Mouse (Mus musculus): ENCODE measurements at regions not wholly inside any gene's neighbourhood (a gene's known extent, or its start where the extent isn't known, plus 50 kb on each side); places are given as distances from the start of the nearest gene placed in this dataset.

DNA sequence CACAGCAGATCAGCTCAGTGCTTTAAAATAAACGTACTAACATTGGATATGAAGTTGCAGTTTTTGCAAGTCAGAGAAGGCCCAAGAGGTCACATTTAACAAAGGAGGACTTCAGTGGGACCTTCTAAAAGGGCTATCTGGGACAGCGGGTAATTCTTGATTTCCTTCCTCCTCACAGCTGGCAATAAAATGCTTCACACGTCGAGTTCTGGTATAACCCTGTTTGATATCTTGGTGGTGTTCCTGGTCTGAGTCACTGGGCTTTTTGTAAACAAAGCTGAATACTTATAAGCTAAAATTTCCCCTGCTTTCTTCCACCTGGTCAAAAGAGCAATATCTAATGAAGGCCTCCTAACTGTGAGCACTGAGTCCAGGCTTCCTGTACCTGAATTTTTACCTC lies 187.9 kb downstream of the Rnd3 start:
- no peak for TF ChIP-seq CHD2 (IDR thresholded peaks at IDR 0.05; ENCODE audit: low read depth, low read length)
- no peak for TF ChIP-seq ZC3H11A (IDR thresholded peaks at IDR 0.05; ENCODE audit: borderline replicate concordance, low read depth, low read length)
- TF ChIP-seq HCFC1 (IDR thresholded peaks at IDR 0.05; ENCODE audit: borderline replicate concordance, insufficient read depth, low read length) = no peak
- TF ChIP-seq ZNF384 (IDR thresholded peaks at IDR 0.05; ENCODE audit: low read depth, low read length) = no peak
